Mouse (Mus musculus) intestine, embryonic 14.5 days (tissue): ENCODE data around the gene Kcnq5. TPM values are rescaled to one million over a fixed set of nuclear protein-coding genes. Genes with fewer than 3 reads are reported as not detected.

Experiments
- ATAC-seq: fragments of 200-750 bp; cut with Nextera tagmentation; replicated peaks from 2 replicates; pipeline ENCODE4 v1.8.0; 2017; ENCODE audit warnings: low read depth, moderate number of reproducible peaks, moderate TSS enrichment, moderate library complexity; ENCODE audit not compliant: low FRiP score, low TSS enrichment
- DNase-seq: peaks from one replicate; pipeline ENCODE4 v3.0.0-alpha.2; 2018; ENCODE audit warnings: low spot score
- H3K27ac ChIP-seq: fragments of 300-500 bp; sonication (generic); 2 replicates; pipeline ENCODE4 v1.5.1; 2014; ENCODE audit warnings: low read depth, mild to moderate bottlenecking, control low read depth
- H3K27me3 ChIP-seq: fragments of 300-500 bp; sonication (generic); replicated peaks from 2 replicates; pipeline ENCODE4 v1.6.1; 2014; ENCODE audit warnings: low read length, control low read depth; ENCODE audit not compliant: control insufficient read depth, insufficient read depth
- H3K36me3 ChIP-seq: fragments of 300-500 bp; sonication (generic); 2 replicates; pipeline ENCODE4 v1.6.1; 2014; ENCODE audit warnings: low read length, control low read depth; ENCODE audit not compliant: control insufficient read depth, insufficient read depth
- H3K4me1 ChIP-seq: fragments of 300-500 bp; sonication (generic); replicated peaks from 2 replicates; pipeline ENCODE4 v1.6.1; 2014; ENCODE audit warnings: low read length, control low read depth, mixed read lengths; ENCODE audit not compliant: control insufficient read depth, insufficient read depth
- H3K4me2 ChIP-seq: fragments of 300-500 bp; sonication (generic); 2 replicates; pipeline ENCODE4 v1.6.1; 2014; ENCODE audit warnings: low read length
- H3K4me3 ChIP-seq: fragments of 300-500 bp; sonication (generic); 2 replicates; pipeline ENCODE4 v1.5.1; 2014; ENCODE audit warnings: low read depth, low read length, control low read depth, mixed read lengths
- H3K9ac ChIP-seq: fragments of 300-500 bp; sonication (generic); 2 replicates; pipeline ENCODE4 v1.6.1; 2014; ENCODE audit warnings: mild to moderate bottlenecking, low read length
- H3K9me3 ChIP-seq: fragments of 300-500 bp; sonication (generic); 2 replicates; pipeline ENCODE4 v1.6.1; 2016; ENCODE audit warnings: low read length, control low read depth; ENCODE audit not compliant: control insufficient read depth
- WGBS: fragments of 180-500 bp; shearing (Covaris S2); extraction: QIAGEN DNeasy Blood & Tissue Kit; methylation state at CpG from one replicate; pipeline ENCODE4 v1.1.7; 2014; 5-methylcytosine and 5-hydroxymethylcytosine counted together
- polyA plus RNA-seq: library from polyadenylated mRNA; unstranded; fragments of >200 nt; fragmentation: Nextera tagmentation; extraction: Ambion mirVana; gene quantifications from 2 replicates; pipeline ENCODE4 v1.2.1, GENCODE M21; 2014

The Kcnq5 gene
- polyA plus RNA-seq, 1 experiment from 2014 or later: 1.8 TPM

DNA sequence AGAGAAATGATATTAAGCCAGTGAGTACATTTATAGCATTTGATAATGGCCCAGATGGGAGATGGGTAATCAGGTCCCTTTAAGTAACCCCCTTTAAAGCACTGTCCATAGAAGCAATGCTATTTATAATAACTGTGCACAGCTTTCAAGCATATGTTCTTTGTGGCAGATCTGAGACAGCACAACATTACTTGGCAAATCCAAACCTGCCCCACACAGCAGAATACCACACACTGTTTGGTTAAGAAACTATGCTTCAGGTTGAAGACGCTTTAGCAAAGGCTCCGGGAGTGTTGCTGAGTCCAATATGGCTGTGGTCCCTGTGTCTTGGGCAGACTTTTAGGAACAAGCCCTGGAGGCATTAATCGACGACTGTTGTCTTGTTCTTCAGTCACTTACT is 495.3 kb downstream of the Kcnq5 start:
- ATAC-seq (no peak), DNase-seq (no peak)
- H3K4me3 ChIP-seq: no peak overlapping the region
- no peak overlapping the region for H3K27ac ChIP-seq
- no peaks in the 10 kb centered on the region for H3K9me3 ChIP-seq
- 90% methylated on average over 4 of the region's 4 CpGs for WGBS
- no peak overlapping the region for H3K4me2 ChIP-seq
- no peaks in the 10 kb centered on the region for H3K4me1 ChIP-seq
- H3K9ac ChIP-seq: no peak overlapping the region
- H3K27me3 ChIP-seq: no peaks in the 10 kb centered on the region
- no peaks in the 10 kb centered on the region for H3K36me3 ChIP-seq

DNA sequence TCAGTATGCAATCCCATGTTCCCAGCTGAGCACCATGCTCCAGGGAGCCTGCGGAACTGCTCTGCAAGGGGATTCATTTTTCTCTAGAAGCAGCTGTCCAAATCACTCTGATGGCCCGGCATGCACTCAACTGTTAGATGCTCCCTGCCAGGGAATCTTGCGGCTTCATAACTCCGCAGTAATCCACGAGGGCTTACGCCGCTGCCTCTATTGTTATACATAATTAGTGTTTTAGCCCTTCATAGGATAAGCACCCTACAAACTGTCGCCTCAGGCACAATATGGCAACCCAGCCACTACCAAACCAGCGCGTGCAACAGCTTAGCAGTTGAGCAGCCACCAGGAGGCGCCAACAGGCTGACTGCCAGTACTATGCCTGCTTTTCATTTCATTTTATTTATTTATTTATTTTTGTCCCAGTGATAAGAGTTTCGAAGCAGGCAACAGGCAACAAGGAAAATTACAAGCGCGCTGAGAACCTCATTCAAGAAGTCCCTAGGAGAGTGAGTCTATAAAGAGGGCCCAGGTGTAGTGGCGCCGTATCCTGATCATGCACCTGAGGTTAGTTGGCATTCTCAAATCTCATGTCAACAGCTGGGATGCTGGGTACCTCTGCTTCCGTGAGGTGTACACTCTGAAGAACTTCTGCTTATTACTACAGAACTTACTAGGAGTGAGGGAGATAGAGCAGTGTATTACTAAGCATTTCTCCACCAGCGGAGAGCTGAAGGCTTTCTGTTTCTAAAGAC is 500.6 kb downstream of the Kcnq5 start:
- no peak overlapping the region for H3K4me2 ChIP-seq
- no peaks in the 10 kb centered on the region for H3K4me1 ChIP-seq
- WGBS: 65% methylated on average over 18 of the region's 18 CpGs
- DNase-seq (peak; percentile 67), ATAC-seq (no peak)
- H3K27ac ChIP-seq: no peak overlapping the region
- no peak overlapping the region for H3K9ac ChIP-seq
- H3K4me3 ChIP-seq: no peak overlapping the region
- H3K27me3 ChIP-seq: no peaks in the 10 kb centered on the region
- H3K9me3 ChIP-seq: no peaks in the 10 kb centered on the region
- H3K36me3 ChIP-seq: no peaks in the 10 kb centered on the region

GRCm38 (mm10) chr1:21458581-21458980 is 503.2 kb downstream of the Kcnq5 start:
- no peaks in the 10 kb centered on the region for H3K27me3 ChIP-seq
- no peaks in the 10 kb centered on the region for H3K36me3 ChIP-seq
- no peak overlapping the region for H3K4me2 ChIP-seq

DNA sequence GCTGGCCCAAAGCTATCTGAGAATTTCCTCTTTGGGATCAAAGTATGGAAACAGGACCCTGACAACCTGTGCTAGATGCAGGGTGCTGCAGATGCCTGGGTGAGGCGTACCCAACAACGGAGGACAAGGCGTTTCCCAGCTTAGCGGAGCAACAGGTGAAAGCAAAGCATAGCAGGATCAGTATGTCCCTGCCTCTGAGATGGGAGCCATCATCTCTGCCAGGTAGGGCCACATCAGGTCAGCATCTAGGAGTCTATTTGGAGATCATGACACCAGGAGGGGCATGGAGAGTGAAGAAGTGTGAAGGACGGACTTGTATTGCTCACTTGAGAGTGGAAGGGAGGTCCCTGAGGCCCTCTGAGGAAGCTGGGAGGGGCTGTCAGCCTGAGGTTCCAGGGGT is 505.8 kb downstream of the Kcnq5 start:
- Histone ChIP-seq H3K4me3 (no peak overlapping the region), H3K9me3 (no peaks in the 10 kb centered on the region), H3K36me3 (no peaks in the 10 kb centered on the region), H3K4me1 (no peaks in the 10 kb centered on the region), H3K4me2 (no peak overlapping the region), H3K27me3 (no peaks in the 10 kb centered on the region), H3K9ac (no peak overlapping the region), H3K27ac (no peak overlapping the region)
- DNase-seq (no peak), ATAC-seq (no peak)
- WGBS: 91% methylated on average over 5 of the region's 5 CpGs

More at GRCm38 (mm10) chr1:21458581-21458980, 503.2 kb downstream of the Kcnq5 start:
- Histone ChIP-seq H3K9me3 (no peaks in the 10 kb centered on the region), H3K9ac (no peak overlapping the region), H3K4me3 (no peak overlapping the region), H3K4me1 (no peaks in the 10 kb centered on the region), H3K27ac (no peak overlapping the region)
- ATAC-seq (no peak), DNase-seq (no peak)
- 82% methylated on average over 8 of the region's 8 CpGs for WGBS

DNA sequence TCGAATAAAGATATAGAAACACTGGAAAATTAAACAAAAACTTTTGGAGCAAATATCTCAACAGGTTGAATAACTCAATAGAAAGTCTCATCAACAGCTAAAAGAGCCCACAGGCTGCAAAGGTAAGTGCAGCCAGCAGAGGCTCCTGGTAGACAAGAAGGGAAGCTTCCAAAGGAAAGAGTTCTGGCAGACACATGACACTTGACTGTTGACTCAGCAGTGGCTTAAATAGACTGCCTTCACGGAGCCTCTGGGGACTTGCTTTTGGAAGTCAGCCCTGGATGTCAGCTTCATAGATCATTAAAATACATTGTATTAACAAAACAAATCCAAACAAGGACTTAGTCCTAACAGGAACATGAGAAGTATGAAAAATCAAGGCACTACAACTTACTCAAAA is 513.5 kb downstream of the Kcnq5 start:
- Histone ChIP-seq H3K27me3 (no peaks in the 10 kb centered on the region), H3K27ac (no peak overlapping the region), H3K4me3 (no peak overlapping the region), H3K36me3 (no peaks in the 10 kb centered on the region), H3K4me2 (no peak overlapping the region), H3K4me1 (no peaks in the 10 kb centered on the region), H3K9ac (no peak overlapping the region), H3K9me3 (no peaks in the 10 kb centered on the region)
- 42% methylated on average over 2 of the region's 2 CpGs for WGBS
- ATAC-seq: no peak
- no peak for DNase-seq

- no peak overlapping the region for H3K4me2 ChIP-seq
- H3K36me3 ChIP-seq: no peaks in the 10 kb centered on the region
- no peak for DNase-seq
- no peak overlapping the region for H3K4me3 ChIP-seq
- no peak overlapping the region for H3K9ac ChIP-seq
- no peaks in the 10 kb centered on the region for H3K9me3 ChIP-seq
- no peaks in the 10 kb centered on the region for H3K4me1 ChIP-seq
- no peak for ATAC-seq
- 72% methylated on average over 3 of the region's 3 CpGs for WGBS
- H3K27me3 ChIP-seq: no peaks in the 10 kb centered on the region
- H3K27ac ChIP-seq: no peak overlapping the region
Observed at GRCm38 (mm10) chr1:21436753-21437152, 525.0 kb downstream of the Kcnq5 start.

DNA sequence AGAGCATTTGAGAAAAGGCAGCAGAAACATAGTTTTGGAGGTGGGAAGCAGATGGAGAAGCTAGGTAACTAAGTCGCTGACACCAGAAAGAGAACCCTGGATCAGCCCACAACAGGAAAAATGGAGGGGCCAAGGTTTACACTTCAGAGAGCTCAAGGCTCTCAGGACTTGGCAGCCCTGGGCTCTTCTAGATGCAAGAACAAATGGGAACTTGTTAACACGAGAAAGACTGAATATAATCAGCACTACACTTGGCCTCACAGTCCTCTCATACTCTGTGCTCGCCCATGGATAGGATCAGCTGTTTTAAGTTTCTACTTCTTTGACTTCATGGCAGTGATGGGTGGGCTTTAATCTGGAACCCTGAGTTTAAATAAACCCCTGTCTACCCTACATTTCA is 526.9 kb downstream of the Kcnq5 start:
- DNase-seq (no peak), ATAC-seq (no peak)
- H3K4me2 ChIP-seq: no peak overlapping the region
- no peak overlapping the region for H3K4me3 ChIP-seq
- no peak overlapping the region for H3K27ac ChIP-seq
- H3K36me3 ChIP-seq: no peaks in the 10 kb centered on the region
- no peaks in the 10 kb centered on the region for H3K27me3 ChIP-seq
- H3K4me1 ChIP-seq: no peaks in the 10 kb centered on the region
- no peak overlapping the region for H3K9ac ChIP-seq
- no peaks in the 10 kb centered on the region for H3K9me3 ChIP-seq
- 65% methylated on average over 3 of the region's 3 CpGs for WGBS

- 89% methylated on average over 3 of the region's 3 CpGs for WGBS
- Histone ChIP-seq H3K4me2 (no peak overlapping the region), H3K4me1 (no peaks in the 10 kb centered on the region), H3K36me3 (no peaks in the 10 kb centered on the region), H3K27me3 (no peaks in the 10 kb centered on the region), H3K9ac (no peak overlapping the region), H3K27ac (no peak overlapping the region), H3K9me3 (no peaks in the 10 kb centered on the region), H3K4me3 (no peak overlapping the region)
- no peak for DNase-seq
- ATAC-seq: no peak
Observed at GRCm38 (mm10) chr1:21431666-21432065, 530.1 kb downstream of the Kcnq5 start.

DNA sequence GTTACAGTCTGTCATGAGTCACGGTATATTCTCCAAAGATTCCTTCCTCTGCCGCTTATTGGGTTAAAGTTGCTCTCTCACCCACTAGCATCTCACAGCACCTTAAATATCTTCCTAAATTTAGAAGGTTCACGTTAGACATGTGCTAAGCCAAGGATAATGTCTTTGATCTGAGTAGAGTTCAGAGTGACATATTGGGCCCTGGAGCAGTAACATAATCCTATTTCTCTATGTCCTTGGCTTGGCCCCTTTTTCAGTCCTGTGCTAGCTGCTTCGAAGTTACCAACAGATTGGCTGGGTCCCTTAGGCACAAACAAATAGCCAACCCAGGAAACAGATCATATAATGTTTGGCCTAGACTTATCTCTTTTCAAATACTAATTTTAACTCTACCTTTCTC is 533.7 kb downstream of the Kcnq5 start:
- DNase-seq (no peak), ATAC-seq (no peak)
- Histone ChIP-seq H3K27ac (no peak overlapping the region), H3K9ac (no peak overlapping the region), H3K4me1 (no peaks in the 10 kb centered on the region), H3K9me3 (no peaks in the 10 kb centered on the region), H3K4me3 (no peak overlapping the region), H3K4me2 (no peak overlapping the region), H3K27me3 (no peaks in the 10 kb centered on the region), H3K36me3 (no peaks in the 10 kb centered on the region)
- WGBS: 80% methylated on average over 4 of the region's 4 CpGs
